Mouse (Mus musculus): ENCODE measurements at regions not wholly inside any gene's neighbourhood (a gene's known extent, or its start where the extent isn't known, plus 50 kb on each side); places are given as distances from the start of the nearest gene placed in this dataset.

- intact Hi-C loops (cut with DNase I), result no loop called here
- no peak for TF ChIP-seq CTCF (IDR thresholded peaks at IDR 0.05)
- Histone ChIP-seq H3K4me3 (no peak overlapping the region), H3K27ac (no peak overlapping the region)
- no peak for DNase-seq (ENCODE audit: extremely low spot score in 1 of 2, low spot score in 2 of 2)
These were observed 161.0 kb upstream of the Rfx3 start for GRCm38 (mm10) chr19:28171836-28172534.

DNA sequence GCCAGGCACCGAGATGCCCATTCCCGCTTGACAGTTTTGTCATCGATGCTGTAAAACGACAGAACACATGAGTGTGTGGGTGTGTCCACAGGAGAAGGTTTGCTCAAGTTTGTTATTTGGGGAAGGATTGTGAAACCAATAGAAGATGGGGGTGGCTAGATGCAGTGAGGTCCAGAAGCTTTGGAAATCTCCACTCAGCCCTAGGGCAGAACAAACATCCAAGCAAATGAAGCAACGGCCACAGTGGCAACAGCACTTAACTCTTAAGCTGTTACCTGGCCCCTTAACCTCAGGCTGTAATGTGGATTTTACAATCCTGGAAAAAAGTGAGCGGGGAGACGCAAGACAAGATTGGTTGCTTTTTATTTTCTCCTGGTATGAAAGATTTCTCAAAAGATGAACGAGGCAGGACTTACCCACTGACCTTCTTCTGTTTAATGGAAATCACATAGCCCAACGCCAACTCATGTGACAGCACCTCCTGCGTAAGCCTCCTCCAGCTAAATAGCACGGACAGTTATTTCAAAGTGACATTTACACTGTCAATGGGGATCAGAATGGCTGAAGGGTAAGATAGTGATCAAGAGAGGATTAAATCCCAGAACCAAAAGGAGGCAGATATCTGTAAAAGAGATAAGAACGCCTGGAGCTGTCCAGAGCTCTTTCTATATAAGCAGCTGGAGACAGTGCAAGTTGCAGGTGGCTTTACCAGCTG is 156.6 kb upstream of the Rfx3 start:
- H3K27ac ChIP-seq, result no peak overlapping the region
- no peak for DNase-seq (ENCODE audit: extremely low spot score in 1 of 2, low spot score in 2 of 2)
- no peak overlapping the region for H3K4me3 ChIP-seq
- intact Hi-C loops (cut with DNase I), result loop anchor here (10.0 kb wide), 5 partner anchors 153 to 723 kb away; partner anchors contain the start of gene Rfx3
- TF ChIP-seq CTCF (IDR thresholded peaks at IDR 0.05), result no peak

DNA sequence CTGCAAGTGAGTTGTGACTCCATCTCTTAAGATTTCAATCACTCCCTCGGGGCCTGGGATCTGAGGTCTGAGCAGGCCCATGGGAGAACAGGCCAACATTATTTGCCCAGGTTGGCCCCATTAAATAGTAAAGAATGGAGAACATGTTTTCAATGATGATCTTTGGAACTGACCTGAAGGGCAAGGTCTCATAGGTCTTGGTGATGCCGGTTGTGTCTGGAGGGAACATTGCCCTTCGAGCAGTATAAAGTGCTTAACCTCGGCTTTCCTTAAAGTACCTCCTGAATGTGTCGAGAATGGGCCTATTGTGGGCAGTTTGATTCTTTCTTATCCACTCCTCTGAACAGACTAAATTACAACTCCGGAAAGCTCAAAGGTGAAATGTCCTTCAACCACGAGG is 155.7 kb upstream of the Rfx3 start:
- TF ChIP-seq CTCF (IDR thresholded peaks at IDR 0.05), result no peak

GRCm38 (mm10) chr19:28165901-28166361 is 155.0 kb upstream of the Rfx3 start:
- peak overlapping the region; percentile 33 for H3K4me3 ChIP-seq
- H3K27ac ChIP-seq, result peak overlapping the region; percentile 34
- peak; percentile 63 for TF ChIP-seq CTCF (IDR thresholded peaks at IDR 0.05)
- intact Hi-C loops (cut with DNase I), result loop anchor here (10.0 kb wide), 5 partner anchors 151 to 721 kb away; partner anchors contain the start of gene Rfx3
- peak; percentile 67 to 71 for DNase-seq (ENCODE audit: extremely low spot score in 1 of 2, low spot score in 2 of 2)

More for the DNA sequence above, 155.7 kb upstream of the Rfx3 start:
- no peak overlapping the region for H3K4me3 ChIP-seq
- intact Hi-C loops (cut with DNase I), result loop anchor here (10.0 kb wide), 5 partner anchors 152 to 722 kb away; partner anchors contain the start of gene Rfx3
- no peak for DNase-seq (ENCODE audit: extremely low spot score in 1 of 2, low spot score in 2 of 2)
- H3K27ac ChIP-seq, result no peak overlapping the region

DNA sequence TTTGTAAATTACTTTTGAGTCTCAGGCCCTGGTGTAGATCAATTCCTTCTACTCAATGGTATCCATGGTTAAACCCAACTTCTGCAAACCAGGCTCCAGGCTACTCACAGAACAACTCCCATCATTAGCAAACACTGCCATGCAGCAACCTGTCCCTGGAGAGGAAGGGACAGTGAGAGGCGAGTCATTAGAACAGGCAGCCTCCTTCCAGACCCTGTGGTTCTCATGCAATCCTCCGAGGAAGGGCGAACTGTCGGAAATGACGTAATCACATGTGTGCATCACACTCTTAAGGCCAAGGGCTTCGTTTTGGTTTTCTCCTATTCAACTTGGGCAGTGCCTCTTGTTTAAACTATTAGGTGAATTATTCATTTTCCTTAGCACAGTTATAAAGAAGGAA is 152.2 kb upstream of the Rfx3 start:
- intact Hi-C loops (cut with DNase I), result loop anchor here (10.0 kb wide), 5 partner anchors 148 to 718 kb away; partner anchors contain the start of gene Rfx3
- TF ChIP-seq CTCF (IDR thresholded peaks at IDR 0.05), result no peak

DNA sequence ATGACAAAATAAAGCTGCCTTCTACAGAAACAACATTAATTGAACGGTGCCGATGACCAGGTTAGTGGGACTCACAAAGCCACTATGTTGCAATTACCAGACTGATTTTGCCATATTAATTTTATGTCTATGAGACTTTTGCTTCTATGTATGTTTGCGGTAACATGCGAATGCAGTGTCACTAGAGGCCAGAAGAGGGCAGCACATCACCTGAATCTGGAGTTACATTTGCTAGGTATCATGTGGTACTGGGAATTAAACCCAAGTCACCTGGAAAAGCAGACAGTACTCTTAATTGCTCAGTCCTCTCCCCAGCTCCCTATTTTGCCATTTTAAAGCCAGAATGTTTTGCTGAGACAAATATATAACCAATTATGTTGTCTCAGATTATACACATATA is 149.6 kb upstream of the Rfx3 start:
- TF ChIP-seq CTCF (IDR thresholded peaks at IDR 0.05), result peak; percentile 51
- intact Hi-C loops (cut with DNase I), result loop anchor here (10.0 kb wide), 5 partner anchors 146 to 716 kb away; partner anchors contain the start of gene Rfx3
- DNase-seq (ENCODE audit: extremely low spot score in 1 of 2, low spot score in 2 of 2), result no peak
- Histone ChIP-seq H3K4me3 (no peak overlapping the region), H3K27ac (no peak overlapping the region)

More for the DNA sequence above, 152.2 kb upstream of the Rfx3 start:
- no peak overlapping the region for H3K4me3 ChIP-seq
- DNase-seq (ENCODE audit: extremely low spot score in 1 of 2, low spot score in 2 of 2), result no peak
- no peak overlapping the region for H3K27ac ChIP-seq

DNA sequence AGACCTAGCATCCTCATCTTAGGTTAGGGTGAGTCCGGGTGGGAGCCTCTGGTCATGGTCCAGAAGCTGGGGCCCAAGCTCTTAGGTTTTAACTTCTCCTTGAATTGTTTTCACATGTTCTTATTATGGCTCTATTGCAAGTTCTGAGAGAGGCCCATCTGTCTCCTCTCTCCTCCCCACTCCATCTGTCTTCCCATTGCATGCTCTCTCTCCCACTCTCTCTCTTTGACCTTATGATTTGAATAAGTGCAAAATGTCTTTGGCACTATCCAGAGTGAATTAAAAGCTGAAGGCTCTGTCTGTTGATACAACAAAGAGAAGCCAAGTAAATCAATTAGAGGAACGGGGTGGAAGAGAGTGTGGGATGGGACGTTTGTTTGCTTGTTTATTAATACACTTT is 146.2 kb upstream of the Rfx3 start:
- no peak for DNase-seq (ENCODE audit: extremely low spot score in 1 of 2, low spot score in 2 of 2)
- intact Hi-C loops (cut with DNase I), result no loop called here
- TF ChIP-seq CTCF (IDR thresholded peaks at IDR 0.05), result no peak

DNA sequence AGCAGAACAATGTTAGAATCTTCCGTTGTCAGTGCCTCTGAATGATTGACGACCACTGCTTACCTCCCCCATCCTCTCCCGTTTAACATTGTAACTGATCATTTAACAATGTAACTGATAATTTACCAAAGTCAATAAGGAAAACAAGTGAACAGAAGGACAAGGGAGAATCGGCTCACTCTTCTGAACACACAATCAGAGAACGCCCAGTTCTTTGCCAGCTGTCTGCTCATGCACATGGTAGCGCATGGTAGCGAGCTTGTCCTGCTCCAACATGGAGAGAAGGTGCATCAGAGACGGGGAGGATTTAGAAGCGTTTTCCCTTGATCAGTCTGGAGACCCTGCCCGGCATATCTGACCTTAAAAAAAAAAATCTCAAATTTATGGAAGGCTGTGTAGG is 126.6 kb upstream of the Rfx3 start:
- H3K27ac ChIP-seq, result no peak overlapping the region
- H3K4me3 ChIP-seq, result no peak overlapping the region
- TF ChIP-seq CTCF (IDR thresholded peaks at IDR 0.05), result no peak
- intact Hi-C loops (cut with DNase I), result no loop called here
- DNase-seq (ENCODE audit: extremely low spot score in 1 of 2, low spot score in 2 of 2), result no peak

More for the DNA sequence above, 146.2 kb upstream of the Rfx3 start:
- Histone ChIP-seq H3K4me3 (no peak overlapping the region), H3K27ac (no peak overlapping the region)

- no peak overlapping the region for H3K4me3 ChIP-seq
- no peak for DNase-seq (ENCODE audit: extremely low spot score in 1 of 2, low spot score in 2 of 2)
- TF ChIP-seq CTCF (IDR thresholded peaks at IDR 0.05), result no peak
- no peak overlapping the region for H3K27ac ChIP-seq
- intact Hi-C loops (cut with DNase I), result no loop called here
These were observed 123.8 kb upstream of the Rfx3 start for GRCm38 (mm10) chr19:28134806-28135205.

GRCm38 (mm10) chr19:28111263-28112180 is 100.6 kb upstream of the Rfx3 start:
- TF ChIP-seq CTCF (IDR thresholded peaks at IDR 0.05), result peak; percentile 21
- Histone ChIP-seq H3K4me3 (no peak overlapping the region), H3K27ac (no peak overlapping the region)
- intact Hi-C loops (cut with DNase I), result no loop called here
- DNase-seq (ENCODE audit: extremely low spot score in 1 of 2, low spot score in 2 of 2), result no peak

GRCm38 (mm10) chr19:28095620-28096019 is 84.7 kb upstream of the Rfx3 start:
- no peak overlapping the region for H3K27ac ChIP-seq
- no peak for DNase-seq (ENCODE audit: extremely low spot score in 1 of 2, low spot score in 2 of 2)
- intact Hi-C loops (cut with DNase I), result no loop called here

More at GRCm38 (mm10) chr19:28095620-28096019, 84.7 kb upstream of the Rfx3 start:
- TF ChIP-seq CTCF (IDR thresholded peaks at IDR 0.05), result no peak; the same call in 1 of the 2 replicates
- H3K4me3 ChIP-seq, result no peak overlapping the region

Data from left cerebral cortex, adult 2 months (tissue).